Mouse (Mus musculus): ENCODE measurements at regions not wholly inside any gene's neighbourhood (a gene's known extent, or its start where the extent isn't known, plus 50 kb on each side); places are given as distances from the start of the nearest gene placed in this dataset.

GRCm38 (mm10) chr9:98091105-98091504 lies 58.1 kb upstream of the Clstn2 start:
- in situ Hi-C loops (cut with MboI, MseI), result no loop called here

- in situ Hi-C loops (cut with MboI, MseI), result no loop called here
Measured at GRCm38 (mm10) chr9:98095064-98095790, 62.2 kb upstream of the Clstn2 start.

- in situ Hi-C loops (cut with MboI, MseI), result no loop called here
Measured at GRCm38 (mm10) chr9:98123390-98123789, 90.4 kb upstream of the Clstn2 start.

- in situ Hi-C loops (cut with MboI, MseI), result no loop called here
Measured at GRCm38 (mm10) chr9:98129596-98129995, 96.6 kb upstream of the Clstn2 start.

GRCm38 (mm10) chr9:98130849-98131248 lies 97.9 kb upstream of the Clstn2 start:
- in situ Hi-C loops (cut with MboI, MseI), result no loop called here

- in situ Hi-C loops (cut with MboI, MseI), result no loop called here
Measured at GRCm38 (mm10) chr9:98140546-98140945, 107.6 kb upstream of the Clstn2 start.

GRCm38 (mm10) chr9:98142121-98142520 lies 109.1 kb upstream of the Clstn2 start:
- in situ Hi-C loops (cut with MboI, MseI), result no loop called here

- in situ Hi-C loops (cut with MboI, MseI), result no loop called here
Measured at GRCm38 (mm10) chr9:98146901-98147300, 113.9 kb upstream of the Clstn2 start.

- in situ Hi-C loops (cut with MboI, MseI), result no loop called here
Measured at GRCm38 (mm10) chr9:98158421-98158820, 125.4 kb upstream of the Clstn2 start.

GRCm38 (mm10) chr9:98164489-98164888 lies 122.7 kb upstream of the Nmnat3 start:
- in situ Hi-C loops (cut with MboI, MseI), result no loop called here

GRCm38 (mm10) chr9:98174056-98174455 lies 113.2 kb upstream of the Nmnat3 start:
- in situ Hi-C loops (cut with MboI, MseI), result no loop called here

- in situ Hi-C loops (cut with MboI, MseI), result no loop called here
Measured at GRCm38 (mm10) chr9:98176701-98177380, 110.4 kb upstream of the Nmnat3 start.

GRCm38 (mm10) chr9:98180766-98181165 lies 106.5 kb upstream of the Nmnat3 start:
- in situ Hi-C loops (cut with MboI, MseI), result no loop called here

GRCm38 (mm10) chr9:98186757-98187300 lies 100.4 kb upstream of the Nmnat3 start:
- in situ Hi-C loops (cut with MboI, MseI), result no loop called here

GRCm38 (mm10) chr9:98194356-98194755 lies 92.9 kb upstream of the Nmnat3 start:
- in situ Hi-C loops (cut with MboI, MseI), result no loop called here

GRCm38 (mm10) chr9:98218824-98219223 lies 68.4 kb upstream of the Nmnat3 start:
- in situ Hi-C loops (cut with MboI, MseI), result no loop called here

- in situ Hi-C loops (cut with MboI, MseI), result no loop called here
Measured at GRCm38 (mm10) chr9:98220367-98220766, 66.9 kb upstream of the Nmnat3 start.

GRCm38 (mm10) chr9:98221766-98222165 lies 65.5 kb upstream of the Nmnat3 start:
- in situ Hi-C loops (cut with MboI, MseI), result no loop called here

- in situ Hi-C loops (cut with MboI, MseI), result loop anchor here (25.0 kb wide), 1 partner anchor 534 kb away; no protein-coding TSS in a partner anchor
Measured at GRCm38 (mm10) chr9:98228226-98228625, 59.0 kb upstream of the Nmnat3 start.

GRCm38 (mm10) chr9:98228907-98229306 lies 58.3 kb upstream of the Nmnat3 start:
- in situ Hi-C loops (cut with MboI, MseI), result loop anchor here (25.0 kb wide), 1 partner anchor 533 kb away; no protein-coding TSS in a partner anchor

GRCm38 (mm10) chr9:98234731-98235130 lies 52.5 kb upstream of the Nmnat3 start:
- in situ Hi-C loops (cut with MboI, MseI), result loop anchor here (25.0 kb wide), 1 partner anchor 528 kb away; no protein-coding TSS in a partner anchor
